Mouse (Mus musculus) B cell, adult 2 months (primary cell): Measurements from ENCODE around the gene C2cd4c.

Source experiments
- DNase-seq, 2 experiments: peaks; one replicate each; pipeline ENCODE4 v3.0.0; 2022

Gene C2cd4c

DNA sequence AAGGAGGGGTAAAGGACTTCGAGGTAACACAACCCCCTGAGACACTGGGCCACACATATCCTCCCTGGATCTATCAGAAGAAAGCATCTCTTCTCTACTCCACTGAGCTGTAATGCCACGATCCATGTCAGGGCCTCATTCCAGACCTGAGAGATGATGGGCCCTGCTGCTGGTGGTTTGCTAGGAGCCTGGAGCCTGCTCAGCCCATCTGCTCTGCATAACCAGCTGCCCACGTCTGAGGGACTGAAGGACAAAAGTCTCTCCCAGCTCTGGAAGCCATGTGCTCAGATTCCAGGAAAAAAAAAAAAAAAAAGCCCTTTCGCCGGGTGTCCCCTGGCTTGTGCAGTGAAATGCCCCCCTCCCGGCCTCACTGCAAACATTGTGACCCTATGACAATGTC is 38.1 kb downstream of the C2cd4c start:
- DNase-seq: no peak

DNA sequence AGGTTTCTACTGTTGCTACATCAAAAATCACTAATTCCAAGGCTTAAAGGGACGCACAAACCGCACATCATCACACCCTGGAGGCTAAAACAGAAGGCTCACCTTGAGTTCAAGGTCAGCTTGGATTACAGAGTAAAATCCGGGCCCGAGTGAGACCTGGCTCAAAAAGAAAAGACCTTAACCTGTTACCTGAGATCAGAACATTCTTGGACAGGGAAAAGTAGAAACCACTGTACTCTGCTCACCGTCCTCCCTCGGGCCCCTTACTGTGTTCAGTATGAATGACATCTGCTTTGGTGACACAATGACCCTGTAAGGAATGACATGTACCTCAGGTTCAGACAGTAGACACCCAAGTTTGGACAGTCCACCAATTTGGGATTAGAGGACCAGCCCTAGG is 39.0 kb downstream of the C2cd4c start:
- DNase-seq: no peak

DNA sequence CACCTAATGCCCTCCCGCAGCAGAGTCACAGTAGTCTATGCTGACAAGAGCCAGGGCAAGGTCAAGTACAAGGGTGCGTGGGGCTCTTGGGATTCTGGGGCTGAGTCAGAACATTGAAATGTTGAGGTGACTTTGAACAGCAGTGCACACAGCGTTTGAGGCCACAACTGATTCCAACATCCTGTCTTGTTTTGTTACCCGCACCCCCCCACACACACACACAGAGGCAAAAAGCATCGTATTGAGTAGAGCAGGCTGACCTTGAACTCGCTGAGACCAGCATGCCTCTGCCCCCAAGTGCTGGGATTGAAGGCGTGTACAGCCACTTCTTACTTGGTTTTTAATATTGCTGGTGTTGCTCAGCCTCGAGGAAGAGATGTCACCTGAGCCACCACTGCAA is 39.5 kb downstream of the C2cd4c start:
- DNase-seq: no peak

DNA sequence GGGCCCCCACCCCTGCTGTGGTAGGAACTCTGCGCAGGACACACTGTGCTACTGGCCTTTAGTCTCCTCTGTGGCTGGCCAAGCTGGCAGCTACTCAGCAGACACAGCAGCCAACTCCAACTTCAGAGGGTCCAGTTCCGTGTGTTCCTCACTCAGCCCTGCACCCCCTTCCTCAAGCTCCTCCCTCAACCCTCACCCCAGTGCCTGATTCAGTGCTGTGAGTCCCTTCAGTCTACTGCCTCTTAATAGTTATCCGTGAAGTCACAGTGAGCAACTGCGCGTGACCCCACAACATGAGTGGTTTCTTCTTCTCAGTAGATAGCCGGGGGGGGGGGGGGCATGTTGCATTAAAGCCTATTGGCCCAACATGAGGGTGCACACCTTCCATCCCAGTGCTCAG is 40.2 kb downstream of the C2cd4c start:
- DNase-seq: no peak

DNA sequence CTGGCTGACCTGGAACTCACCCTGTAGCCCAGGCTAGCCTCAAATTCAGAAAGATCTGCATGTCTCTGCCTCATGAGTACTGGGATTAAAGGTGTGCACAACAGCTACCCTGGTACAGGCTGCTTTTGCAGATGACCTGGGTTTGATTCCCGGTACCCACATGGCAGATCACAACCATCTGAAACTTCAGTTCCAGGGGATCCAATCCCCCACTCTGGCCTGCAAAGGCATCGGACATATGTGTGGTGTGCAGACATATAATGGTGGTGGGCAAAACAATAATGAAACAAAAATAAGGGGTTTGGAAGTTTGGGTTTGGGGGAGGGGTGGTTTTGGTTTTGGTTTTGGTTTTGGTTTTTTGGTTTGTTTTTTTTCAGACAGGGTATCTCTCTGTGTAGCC is 42.5 kb downstream of the C2cd4c start:
- DNase-seq: no peak

DNA sequence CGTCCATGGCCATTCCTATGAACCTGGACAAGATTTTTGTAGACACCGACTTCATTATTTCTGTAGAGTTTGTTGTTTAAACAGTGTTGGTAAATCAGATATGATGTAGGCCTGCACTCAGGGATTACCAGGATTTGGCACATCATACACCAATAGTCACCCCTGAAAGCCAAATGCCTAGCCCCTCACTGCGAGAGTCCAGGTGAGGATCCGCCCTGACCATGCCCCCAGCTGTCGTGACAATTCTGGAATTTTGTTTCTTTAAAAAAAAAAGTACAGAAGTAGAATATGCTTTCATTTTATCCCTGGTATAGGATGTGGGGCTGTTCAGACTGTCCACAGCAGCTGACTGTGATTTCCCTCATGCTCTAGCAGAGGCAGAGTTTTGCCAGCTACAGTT is 43.9 kb downstream of the C2cd4c start:
- no peak for DNase-seq

DNA sequence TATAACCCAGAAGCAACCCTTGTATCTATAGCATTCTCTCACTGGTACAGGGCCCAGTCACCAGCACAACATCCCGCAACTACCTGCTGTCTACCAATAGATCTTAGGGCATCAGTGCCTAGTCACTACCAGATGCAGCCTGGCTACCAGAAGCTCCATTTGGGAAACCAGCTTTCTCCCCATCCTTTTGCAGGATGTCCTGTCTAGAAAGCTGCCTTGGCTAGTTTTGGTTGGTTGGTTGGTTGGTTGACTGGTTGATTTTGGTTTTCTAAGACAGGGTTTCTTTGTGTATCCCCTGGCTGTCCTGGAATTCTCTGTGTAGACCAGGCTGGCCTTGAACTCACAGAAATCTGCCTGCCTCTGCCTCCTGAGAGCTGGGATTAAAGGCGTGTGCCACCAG is 54.1 kb downstream of the C2cd4c start:
- no peak for DNase-seq

DNA sequence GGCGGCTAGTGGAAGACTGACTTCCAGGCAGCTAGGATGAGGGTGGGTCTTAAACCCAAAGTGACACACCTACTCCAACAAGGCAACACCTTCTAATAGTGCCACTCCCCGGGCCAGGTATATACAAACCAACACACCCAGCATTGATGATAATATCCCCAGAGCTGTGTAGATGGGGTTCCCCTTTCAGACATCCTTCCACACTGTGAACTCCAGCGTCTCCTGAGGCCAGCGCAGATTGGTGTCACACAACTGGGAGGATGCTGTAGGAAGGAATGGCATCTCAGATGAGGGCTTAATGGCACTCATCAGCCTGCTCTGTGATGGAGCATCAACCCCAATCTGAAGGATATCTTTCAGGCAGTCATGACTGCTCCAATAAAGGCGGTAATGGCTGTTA is 56.3 kb downstream of the C2cd4c start:
- DNase-seq: no peak

DNA sequence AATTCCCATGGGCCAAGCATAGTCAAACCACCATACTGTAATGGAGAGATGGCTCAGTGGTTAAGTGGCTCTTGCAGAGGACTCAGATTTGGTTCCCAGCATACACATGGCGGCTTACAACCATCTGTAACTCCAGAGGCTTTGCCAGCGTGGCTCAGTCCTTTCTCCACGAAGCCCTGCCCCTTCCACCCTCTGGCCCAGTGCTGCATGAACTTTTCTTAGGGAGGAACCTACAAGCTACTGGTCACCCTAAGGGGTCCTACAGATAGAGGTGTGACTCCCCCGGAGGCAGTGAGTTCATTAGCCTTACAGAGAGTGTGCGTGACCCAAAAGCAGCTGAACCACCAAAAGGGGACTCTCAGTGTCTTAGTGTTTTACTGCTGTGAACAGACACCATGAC is 56.9 kb downstream of the C2cd4c start:
- DNase-seq: no peak
